Mouse (Mus musculus): ENCODE measurements around the gene Cep70.

The Cep70 gene

DNA sequence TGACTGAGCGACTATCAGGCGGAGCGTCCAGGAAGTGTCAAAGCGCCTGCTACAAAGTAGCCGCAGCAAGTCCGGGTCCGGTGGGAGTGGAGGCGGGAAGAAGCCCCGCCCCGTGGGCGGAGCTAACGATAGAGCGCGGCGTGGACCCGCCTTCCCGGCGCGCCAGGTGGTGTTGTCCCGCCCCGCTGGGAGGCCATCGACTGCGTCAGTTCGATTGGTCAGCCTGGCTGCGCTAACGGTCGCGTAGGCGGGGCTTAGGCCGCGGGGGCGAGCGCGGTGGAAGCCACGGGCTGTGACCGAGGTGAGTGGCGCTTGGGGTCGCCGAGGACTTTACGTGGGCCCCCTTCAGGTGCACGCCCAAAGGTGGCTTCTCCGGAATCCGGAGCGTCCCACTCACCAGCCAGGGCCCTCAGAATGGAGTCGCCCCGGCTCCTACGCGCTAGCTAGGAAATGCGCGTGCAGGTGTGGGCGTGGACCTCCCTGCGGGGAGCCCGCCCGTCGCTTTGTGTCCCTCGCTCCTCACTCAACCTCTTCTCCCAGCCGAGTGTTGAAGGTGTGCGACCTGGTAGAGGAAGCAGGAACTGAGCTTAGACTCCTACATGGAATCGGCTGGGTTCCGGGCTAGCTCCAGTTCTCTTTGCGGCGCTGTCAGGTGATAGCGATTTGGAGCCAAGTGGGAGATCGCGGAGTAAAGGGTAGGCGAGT lies at the start of gene Cep70:
Cep70 (plus strand) TSS at position 178 of the 705 bp plus-strand sequence.
- DNase-seq (ENCODE audit: low read depth in 1 of 2, low spot score in 2 of 2) = peak; percentile 86 to 93

DNA sequence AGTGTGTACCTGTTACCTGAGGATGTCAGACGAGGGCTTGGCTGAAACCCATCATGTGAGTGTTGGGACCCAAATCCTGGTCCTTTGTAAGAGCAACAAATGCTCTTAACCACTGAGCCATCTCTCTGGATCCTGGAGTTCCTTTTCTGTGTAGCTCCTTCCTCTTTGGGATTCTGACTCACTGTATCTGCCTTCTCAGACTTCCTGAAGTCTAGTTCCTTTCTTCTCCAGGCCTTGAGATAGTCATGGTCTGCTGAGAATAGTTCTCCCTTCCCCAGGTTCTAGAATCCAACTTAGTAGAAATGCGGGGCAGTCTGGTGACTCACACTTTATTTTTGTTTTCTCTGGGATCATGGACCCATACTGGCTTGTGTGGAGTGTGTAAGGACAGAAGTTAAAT lies 30.5 kb upstream of the Cep70 start:
- peak in 1 of 2 experiments; percentile 9 for DNase-seq (ENCODE audit: low read depth in 1 of 2, low spot score in 2 of 2)

DNA sequence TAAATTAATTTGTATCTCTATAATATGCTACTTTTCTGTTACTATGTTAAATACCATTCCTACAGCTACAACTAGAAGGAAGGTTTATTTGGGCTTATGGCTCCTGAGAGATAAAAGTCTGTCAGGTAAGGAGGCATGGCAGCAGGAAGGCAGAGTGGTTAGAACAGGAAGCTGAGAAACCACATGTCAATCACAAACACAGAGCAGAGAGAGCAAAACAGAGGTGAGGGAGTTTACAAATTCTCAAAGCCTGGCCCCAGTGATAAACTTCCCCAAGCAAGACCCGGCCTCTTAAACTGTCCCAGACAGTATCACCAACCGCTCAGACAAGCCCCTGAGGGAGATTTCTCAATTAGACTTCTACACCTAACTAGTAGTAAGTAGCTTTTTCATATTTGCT lies 27.0 kb upstream of the Cep70 start:
- DNase-seq (ENCODE audit: low read depth in 1 of 2, low spot score in 2 of 2) = no peak

DNA sequence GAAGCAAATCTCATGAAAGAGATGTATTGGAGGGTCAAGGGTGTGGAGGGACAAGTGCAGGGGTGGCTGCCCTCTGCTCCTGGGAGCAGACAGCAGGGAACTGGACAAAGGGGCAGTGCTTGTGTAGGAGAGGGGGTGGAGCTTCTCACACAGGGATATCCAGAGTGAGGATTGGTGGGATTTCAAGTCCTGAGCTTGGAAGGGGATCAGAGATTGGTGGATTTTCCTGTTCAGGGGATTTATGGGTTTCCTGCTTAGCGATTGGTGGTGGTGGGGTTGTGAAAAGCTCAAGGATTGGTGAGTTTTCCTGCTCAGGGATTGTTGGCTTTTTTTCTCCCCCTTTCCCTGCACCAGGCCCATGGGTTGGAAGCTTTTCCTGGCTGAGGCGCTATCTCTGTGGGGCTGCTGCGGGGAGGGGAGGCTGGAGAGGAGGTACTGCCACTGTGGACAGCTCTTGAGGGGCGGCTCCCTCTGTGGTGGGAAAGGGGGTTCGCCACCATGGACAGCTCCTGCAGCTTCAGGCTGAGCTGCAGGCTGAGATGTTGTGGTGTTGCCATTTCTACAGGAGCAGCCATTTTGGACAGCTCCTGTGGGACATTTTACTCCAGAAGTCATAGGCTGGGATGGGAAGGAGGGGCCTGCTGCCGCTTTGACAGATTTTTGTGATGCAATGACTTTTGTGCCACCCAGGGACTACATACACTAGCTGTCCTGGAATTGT lies 25.0 kb upstream of the Cep70 start:
- no peak for DNase-seq (ENCODE audit: low read depth in 1 of 2, low spot score in 2 of 2)

DNA sequence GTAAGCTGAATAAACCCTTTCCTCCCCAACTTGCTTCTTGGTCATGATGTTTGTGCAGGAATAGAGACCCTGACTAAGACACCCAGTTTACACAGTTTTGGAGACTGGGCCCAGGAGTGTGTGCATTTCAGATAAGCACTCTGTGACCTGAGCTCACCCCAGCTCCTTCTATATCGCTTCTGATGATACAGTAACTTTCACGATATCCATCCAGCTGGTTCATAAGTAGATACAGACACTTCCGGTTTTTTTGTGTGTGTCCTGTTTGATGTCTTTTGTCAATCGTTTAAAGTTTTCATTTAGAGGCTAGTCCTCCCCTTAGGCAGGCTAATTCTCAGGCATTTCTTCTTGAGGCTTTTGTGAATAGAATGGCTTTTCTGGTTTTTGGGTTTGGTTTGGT lies 21.5 kb upstream of the Cep70 start:
- no peak for DNase-seq (ENCODE audit: low read depth in 1 of 2, low spot score in 2 of 2)

DNA sequence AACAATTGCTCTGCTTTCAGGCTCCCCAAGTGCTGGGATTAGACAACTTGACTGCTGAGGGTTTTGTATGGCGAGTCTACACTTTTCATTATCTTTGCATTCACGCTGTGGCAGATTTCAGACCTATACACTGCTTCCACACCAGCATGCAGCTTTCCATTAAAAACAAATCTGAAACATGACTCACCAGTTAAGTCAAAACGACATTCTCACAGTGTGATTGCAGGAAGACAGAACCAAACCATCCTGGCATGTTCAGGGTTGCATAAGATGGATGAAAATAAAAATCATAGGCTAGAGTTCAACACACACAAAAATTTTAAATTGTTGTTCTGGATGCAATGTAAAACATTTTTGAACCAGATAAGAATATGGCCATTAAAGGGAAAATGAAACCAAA lies 18.6 kb upstream of the Cep70 start:
- DNase-seq (ENCODE audit: low read depth in 1 of 2, low spot score in 2 of 2) = no peak

DNA sequence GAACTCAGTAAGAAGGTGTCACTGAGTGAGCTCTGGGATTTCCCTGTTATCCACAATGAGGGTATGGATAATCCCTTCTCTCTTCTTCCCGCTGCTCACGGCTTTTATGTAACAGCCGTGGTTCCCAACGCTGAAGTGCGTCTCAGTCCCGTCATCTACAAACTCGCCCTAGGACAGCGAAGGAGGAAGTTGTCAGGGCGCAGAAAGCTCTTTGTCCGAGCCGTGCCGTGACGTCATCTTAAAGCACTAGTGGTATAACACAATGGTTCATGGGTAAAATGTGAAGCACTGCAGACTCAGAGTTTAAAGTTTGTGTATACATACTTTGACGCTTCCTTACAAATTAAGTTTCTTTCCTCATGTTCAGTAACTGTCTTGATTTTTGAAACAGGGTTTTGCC lies 13.7 kb upstream of the Cep70 start:
- no peak for DNase-seq (ENCODE audit: low read depth in 1 of 2, low spot score in 2 of 2)

DNA sequence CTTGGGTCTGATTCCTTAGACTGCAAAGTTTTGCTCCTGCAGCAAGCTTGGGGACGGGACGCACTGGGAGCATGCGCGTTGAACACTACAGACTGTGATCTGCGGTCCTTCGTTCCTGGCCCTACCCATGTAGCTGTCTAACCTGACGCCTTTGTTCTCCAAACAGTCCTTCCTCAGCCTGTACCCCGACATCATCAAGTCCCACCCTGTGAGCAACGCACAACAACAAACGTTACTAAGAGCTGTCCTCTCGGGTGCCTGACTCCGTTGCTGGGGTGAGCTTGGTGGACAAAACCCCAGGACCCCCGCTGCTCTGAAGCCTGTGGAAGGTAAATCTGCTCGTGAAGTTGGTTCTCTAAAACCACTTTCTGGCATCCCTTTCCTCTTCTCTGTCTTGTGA lies 6.0 kb upstream of the Cep70 start, which contains the start of gene Faiml:
Faiml (minus strand) TSS at position 101 of the 400 bp plus-strand sequence.
- no peak for DNase-seq (ENCODE audit: low read depth in 1 of 2, low spot score in 2 of 2)

DNA sequence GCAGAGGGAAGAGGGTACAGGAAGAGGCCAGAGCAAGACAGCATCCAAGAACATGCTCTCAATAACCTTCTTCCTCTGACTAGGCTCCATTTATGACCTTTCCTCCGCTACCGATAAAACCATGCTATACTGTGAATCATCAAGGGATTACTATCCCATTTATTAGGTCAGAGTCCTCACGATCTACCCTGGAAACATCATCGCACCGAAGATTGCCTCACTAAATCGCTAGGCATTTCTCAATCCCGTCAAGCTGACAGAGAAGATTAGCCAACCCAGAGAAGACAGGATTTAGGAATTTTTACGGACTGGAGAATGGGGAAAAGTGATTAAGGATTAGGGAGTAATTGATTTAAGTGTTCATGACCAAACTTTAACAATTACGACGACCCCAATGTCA lies 4.9 kb upstream of the Cep70 start:
- no peak for DNase-seq (ENCODE audit: low read depth in 1 of 2, low spot score in 2 of 2)

DNA sequence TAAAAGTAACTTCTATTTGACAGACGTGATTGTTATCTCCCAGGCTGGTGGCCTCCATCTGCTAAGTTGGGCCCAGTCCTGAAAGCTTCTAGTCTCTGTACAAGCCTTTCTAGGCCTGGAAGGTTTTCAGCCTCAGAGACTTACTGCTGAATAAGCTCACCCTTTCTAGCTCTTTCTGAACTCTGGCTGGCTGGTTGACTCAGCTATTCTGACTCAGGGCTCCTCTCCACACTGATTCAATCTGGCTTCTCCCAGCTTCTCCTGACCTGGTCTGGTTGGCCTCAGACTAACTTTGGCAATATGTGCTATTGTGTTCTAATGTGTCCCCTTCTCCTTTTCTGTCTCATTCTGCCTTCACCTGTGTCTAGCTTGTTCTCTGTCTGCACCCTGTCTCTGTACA lies 3.9 kb upstream of the Cep70 start:
- DNase-seq (ENCODE audit: low read depth in 1 of 2, low spot score in 2 of 2) = no peak

DNA sequence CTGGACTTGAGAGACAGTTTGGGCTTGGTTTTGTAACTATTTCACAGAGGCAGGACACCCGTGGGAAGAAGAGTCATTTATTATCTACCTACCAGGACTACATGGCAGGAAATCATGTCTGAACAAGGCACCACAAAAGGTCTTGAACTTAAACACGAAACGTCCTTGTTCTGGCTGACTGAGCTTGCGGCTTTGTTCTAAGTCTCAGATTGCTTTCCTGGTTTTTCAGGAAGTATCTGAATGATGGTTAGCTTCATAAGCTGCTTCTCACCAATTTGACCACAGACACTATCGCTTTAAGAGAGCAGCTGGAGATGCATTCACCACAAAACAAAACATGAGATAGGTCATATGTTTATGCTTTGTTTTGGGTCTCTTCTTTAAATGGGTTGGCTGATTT lies 2.6 kb upstream of the Cep70 start:
- DNase-seq (ENCODE audit: low read depth in 1 of 2, low spot score in 2 of 2) = no peak

DNA sequence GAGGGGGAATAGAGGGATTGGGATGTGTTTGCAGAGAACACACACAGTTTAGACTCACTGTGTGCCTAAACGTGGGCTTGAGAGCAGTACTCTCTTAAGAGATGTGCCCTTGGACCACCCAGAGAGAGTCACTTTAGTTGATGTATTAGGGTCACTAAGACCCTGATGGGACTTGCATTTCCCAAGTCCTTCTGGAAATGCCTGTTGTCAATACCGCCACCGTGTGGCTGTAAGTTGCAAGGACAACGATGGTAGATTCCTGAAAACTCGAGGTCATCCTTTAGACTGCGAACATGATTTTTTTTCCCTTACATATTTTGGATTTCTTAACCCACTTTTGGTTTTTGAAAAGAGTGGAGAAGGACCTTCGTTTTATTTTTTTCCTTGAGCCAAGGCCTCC lies 1.1 kb upstream of the Cep70 start:
- no peak for DNase-seq (ENCODE audit: low read depth in 1 of 2, low spot score in 2 of 2)

DNA sequence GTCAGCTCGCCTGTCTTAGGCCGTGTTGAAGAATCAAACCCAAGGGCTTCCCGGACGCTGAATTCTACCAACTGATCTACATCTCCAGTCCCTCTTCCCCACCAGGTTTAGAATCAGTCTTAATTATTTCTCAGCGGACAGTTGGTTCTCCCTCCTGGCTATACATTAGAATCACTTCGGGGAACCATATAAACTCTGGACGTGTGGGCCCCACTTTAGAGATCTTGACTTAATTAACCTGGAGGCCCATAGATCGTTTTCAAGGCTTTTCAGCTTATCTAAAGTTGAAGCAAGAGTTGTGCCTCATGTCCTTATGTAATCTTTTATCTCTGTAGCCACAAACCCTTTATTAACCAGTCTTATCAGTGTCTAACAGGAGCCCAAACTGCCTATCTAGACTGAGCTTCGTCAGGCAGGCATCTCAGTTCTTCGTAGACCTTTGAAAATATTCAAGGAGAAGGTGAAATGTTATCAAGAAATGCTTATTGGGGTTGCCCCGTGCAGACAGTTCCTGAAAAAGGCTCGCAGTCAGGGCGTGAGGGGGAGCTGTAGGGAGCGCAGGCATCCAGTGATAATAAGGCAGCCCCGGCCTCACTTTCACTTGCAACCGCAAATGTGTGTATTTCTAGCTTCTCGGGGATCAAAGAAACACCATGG lies 506 bp upstream of the Cep70 start:
- DNase-seq (ENCODE audit: low read depth in 1 of 2, low spot score in 2 of 2) = no peak

DNA sequence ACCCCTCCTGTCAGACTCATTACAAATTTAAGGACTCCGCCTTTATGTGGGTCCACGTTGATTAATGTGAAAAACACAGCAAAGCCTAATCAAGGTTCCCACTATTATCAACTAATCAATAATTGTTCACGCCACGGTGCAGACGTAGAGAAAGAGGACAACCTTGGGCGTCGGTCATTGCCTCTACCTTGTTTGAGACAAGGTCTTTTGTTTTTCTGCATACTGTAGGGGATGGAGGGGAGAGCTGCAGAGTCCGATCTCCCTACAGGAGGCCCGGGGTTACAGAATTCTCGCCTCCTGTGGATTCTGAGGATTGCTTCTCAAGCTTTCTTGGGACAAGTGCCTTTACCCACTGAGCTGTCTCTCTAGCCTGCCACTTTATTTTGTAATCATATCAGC lies 727 bp downstream of the Cep70 start:
- no peak for DNase-seq (ENCODE audit: low read depth in 1 of 2, low spot score in 2 of 2)

DNA sequence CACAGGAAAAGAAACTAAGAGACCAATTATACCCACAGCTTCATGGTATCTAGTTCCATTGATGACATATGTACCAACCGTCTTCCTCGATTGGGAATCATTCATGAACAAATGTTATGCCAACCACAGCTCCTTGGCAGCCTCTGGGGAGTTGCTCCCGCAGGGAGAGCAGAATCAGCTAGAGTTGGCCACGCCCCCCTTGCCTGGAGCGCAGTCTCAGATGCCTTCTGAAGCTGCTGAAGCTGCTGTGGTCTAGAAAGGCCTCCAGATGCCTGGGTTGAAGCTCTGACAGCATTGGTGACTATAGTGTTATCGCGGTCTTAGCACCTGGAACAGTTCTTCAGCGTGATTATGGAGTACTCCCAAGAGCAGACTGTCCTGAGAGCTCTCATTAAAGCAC lies 5.1 kb downstream of the Cep70 start:
- no peak for DNase-seq (ENCODE audit: low read depth in 1 of 2, low spot score in 2 of 2)

DNA sequence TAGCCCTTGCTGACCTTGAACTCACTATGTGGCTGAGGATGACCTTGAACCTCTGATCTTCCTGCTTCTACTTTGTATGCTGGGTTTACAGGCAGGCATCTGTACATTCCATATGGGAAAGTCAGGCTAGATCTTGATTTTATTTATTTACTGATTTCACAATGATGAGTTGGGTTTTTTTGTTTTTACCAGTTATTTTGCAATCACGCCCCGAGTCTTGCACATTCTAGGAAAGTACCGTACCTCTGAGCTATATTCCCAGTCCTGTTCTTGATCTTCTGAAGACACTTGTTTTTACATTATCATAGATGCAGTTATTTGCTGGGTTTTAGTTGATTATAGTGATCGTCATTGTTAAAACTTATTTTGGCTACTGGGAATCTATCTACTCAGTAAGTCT lies 5.7 kb downstream of the Cep70 start:
- no peak for DNase-seq (ENCODE audit: low read depth in 1 of 2, low spot score in 2 of 2)

DNA sequence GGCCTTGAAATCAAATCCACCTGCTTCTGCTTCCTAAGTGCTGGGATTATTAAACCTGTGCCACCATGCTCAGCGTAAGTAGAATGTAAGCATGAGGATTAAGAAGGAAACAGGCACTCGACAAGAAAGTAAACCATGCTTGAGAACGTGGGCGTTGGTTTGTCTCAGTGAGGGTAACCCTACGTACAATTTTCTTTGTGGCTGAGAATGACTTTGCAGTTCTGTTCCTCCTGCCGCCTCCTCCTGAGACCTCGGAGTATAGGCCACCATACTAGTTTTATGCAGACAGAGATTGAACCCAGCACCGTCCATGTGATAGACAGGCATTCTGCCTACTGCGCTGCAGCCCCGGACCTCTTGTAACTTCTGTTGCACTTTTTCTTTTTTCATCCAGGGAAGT lies 10.7 kb downstream of the Cep70 start:
- no peak for DNase-seq (ENCODE audit: low read depth in 1 of 2, low spot score in 2 of 2)

DNA sequence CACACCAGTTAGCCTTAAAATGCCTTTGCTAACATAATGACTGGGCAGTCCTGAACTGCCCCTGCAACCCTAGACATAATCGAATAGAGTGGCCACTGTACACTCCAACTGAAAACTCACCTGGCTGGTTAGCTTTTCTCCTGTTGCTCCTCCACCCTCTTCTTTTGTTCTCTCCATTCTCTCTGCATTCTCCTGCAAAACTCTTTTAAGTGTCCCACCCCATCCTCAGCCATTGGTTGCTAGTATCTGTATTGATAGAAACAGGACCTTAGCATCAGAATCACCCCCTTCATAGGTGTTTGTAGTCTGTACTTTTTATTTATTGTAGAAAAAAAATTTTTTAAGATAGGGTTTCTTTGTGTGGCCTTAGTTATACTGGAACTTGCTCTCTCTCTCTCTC lies 13.0 kb downstream of the Cep70 start:
- no peak for DNase-seq (ENCODE audit: low read depth in 1 of 2, low spot score in 2 of 2)

DNA sequence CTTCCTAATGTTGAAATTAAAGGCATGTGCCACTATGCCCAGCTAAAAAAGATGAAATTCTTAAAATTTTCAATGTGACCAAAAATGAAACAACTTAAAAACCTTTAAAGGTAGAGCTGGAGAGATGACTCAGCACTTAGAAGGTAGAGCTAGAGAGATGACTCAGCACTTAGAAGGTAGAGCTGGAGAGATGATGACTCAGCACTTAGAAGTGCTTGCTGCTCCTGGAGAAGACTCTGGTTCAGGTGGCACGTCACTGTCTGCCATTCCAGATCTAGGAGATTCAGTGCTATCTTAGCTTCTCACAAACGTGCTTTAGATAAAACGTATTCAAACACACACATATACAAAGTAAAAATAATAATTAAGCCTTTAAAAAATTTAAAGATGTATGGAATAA lies 13.7 kb downstream of the Cep70 start:
- DNase-seq (ENCODE audit: low read depth in 1 of 2, low spot score in 2 of 2) = no peak

DNA sequence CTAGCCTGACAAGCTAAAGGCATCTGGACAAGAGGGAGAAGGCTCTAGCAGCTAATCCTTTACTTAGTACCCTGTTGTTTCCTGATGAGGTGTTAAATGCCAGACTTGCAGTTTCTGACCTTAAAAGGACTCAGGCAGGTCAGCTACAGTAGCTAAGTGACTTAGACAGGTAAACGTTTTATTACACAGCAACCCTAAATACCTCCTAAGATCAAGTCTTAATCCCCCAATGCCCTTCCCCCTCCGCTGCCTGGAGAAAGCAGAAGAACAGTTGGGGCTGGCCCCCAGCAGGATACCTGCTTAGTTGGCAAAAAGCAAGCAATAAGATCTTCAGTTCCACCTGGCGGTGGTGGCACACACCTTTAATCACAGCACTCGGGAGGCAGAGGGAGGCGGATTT lies 15.7 kb downstream of the Cep70 start:
- no peak for DNase-seq (ENCODE audit: low read depth in 1 of 2, low spot score in 2 of 2)

DNA sequence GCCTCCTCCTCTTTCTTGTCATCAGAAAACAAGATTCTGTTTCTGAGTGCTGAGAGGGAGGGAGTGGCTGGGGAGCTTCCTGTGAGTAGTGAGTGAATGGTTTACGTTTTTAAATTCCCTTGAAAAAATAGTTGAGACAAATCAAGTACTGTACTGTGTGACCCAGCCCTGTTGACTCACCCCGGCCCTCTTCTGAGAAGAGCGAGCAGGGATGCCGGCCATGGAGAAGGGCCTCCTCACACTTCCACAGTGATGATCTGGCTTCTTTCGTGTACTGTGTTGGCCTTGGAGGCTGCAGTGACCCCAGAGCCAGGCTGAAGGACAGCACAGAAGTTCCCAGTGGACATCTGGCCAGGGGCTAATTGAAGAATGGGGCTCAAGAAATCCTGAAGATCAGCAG lies 61.1 kb downstream of the Cep70 start:
- DNase-seq (ENCODE audit: low read depth in 1 of 2, low spot score in 2 of 2) = no peak

DNA sequence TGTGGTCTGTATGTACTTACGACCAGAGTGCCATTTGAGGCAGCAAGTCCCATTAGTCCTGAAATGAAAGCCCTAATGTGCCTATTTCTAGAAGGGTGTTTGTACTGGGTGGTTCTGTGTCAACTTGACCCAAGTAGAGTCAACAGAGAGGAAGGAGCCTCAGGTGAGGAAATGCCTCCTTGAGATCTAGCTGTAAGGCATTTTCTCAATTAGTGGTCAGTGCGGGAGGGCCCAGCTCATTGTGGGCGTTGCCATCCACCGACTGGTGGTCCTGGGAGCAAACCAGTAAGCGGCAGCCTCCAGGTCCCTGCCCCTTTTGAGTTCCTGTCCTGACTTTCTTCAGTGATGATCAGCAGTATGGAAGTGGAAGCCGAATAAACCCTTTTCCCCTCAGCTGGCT lies 63.1 kb downstream of the Cep70 start:
- no peak for DNase-seq (ENCODE audit: low read depth in 1 of 2, low spot score in 2 of 2)
